Mouse (Mus musculus) right cerebral cortex, adult 2 months (tissue): ENCODE data around the gene Colgalt2.

Source experiments
- DNase-seq, 2 experiments: peaks; one replicate each; pipeline ENCODE4 v3.0.0; 2021 to 2022; ENCODE audit warnings: low spot score in 2 of 2

Gene Colgalt2

DNA sequence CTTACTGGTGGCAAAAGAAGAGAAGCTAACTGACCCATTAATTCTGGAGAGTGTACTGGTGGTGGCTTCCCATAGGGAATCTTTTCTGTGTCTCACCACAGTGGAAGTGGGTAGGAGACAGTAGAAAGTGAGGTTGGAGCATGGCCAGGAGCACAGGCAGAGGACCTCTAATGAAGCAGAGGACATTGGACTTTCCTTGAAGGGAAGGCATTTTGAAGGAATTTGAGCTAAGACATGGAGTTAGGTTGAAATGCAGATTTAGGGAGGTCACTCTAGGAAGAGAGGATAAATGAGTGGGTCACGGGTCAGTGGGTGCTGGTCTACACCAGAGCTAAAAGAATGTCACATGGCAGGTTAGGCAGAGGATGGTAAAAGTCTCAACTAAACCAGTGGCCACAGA is 91.2 kb downstream of the Colgalt2 start:
- no peak for DNase-seq

- no peak for DNase-seq
These were observed 92.6 kb downstream of the Colgalt2 start for GRCm38 (mm10) chr1:152492258-152492657.

GRCm38 (mm10) chr1:152496831-152497230 is 97.2 kb downstream of the Colgalt2 start:
- DNase-seq = no peak

DNA sequence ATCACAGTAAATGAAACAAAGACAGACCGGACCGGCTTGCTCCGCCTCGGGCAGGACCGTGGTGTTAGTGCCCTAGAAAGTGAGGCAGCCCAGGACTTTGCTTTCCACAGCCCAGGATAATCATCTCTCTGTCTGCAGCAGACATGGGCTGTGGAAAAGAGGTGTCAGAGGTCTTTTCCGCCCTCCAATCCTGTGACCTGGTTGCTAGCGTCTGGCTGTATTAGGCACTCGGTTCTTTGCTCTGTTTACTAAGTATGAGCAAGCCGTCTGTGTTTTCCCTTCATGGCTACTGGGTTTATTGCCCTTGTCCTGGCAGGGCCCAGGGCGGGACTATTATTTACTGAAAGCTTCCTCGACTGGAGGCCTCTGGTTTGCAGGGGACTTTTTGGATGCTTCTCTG is 98.0 kb downstream of the Colgalt2 start:
- no peak for DNase-seq

GRCm38 (mm10) chr1:152499802-152500201 is 100.2 kb downstream of the Colgalt2 start:
- no peak for DNase-seq

GRCm38 (mm10) chr1:152506175-152506574 is 106.5 kb downstream of the Colgalt2 start:
- DNase-seq = no peak

- no peak for DNase-seq
These were observed 107.1 kb downstream of the Colgalt2 start for GRCm38 (mm10) chr1:152506726-152507125.

- DNase-seq = no peak
These were observed 109.0 kb downstream of the Colgalt2 start for GRCm38 (mm10) chr1:152508481-152509220.

DNA sequence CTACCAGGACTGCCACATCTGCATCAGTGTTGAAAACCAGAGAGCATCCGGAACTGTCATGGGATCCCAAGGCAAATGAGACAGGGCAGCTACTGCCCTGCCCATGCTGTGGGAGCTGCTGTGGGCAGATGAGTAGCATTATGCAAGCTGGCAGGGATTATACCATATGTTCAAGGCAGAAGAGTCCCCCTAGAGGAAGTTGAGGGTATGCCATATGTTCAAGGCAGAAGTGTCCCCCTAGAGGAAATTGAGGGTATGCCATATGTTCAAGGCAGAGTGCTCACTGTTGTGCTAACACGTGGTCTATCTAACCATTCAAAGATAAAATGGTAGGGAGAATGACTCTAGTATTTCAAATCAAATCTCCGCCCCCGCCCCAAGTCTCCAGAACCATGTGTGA is 111.6 kb downstream of the Colgalt2 start:
- DNase-seq = no peak

- no peak for DNase-seq
These were observed 114.6 kb downstream of the Colgalt2 start for GRCm38 (mm10) chr1:152514256-152514655.

- DNase-seq = no peak
These were observed 117.5 kb downstream of the Colgalt2 start for GRCm38 (mm10) chr1:152517057-152517570.

DNA sequence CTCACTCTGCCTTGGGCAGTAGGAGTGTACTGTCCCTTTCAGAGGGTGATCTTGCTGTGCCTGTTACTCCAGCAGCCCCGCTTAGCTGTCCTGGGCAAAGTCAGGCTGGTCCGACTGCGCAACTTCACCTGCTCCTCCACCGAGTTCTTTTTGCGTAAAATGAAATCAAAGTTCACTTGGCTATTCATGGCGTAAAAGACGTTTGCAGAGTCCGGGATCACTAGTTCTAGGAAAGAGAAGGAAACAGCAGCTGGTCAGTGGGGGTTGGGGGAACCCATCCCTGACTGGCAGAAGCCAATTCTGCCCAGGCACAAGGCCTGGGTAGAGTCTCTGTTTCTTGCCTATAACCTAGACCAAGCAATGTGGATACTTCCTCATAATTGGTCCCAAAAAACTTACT is 119.3 kb downstream of the Colgalt2 start:
- no peak for DNase-seq

DNA sequence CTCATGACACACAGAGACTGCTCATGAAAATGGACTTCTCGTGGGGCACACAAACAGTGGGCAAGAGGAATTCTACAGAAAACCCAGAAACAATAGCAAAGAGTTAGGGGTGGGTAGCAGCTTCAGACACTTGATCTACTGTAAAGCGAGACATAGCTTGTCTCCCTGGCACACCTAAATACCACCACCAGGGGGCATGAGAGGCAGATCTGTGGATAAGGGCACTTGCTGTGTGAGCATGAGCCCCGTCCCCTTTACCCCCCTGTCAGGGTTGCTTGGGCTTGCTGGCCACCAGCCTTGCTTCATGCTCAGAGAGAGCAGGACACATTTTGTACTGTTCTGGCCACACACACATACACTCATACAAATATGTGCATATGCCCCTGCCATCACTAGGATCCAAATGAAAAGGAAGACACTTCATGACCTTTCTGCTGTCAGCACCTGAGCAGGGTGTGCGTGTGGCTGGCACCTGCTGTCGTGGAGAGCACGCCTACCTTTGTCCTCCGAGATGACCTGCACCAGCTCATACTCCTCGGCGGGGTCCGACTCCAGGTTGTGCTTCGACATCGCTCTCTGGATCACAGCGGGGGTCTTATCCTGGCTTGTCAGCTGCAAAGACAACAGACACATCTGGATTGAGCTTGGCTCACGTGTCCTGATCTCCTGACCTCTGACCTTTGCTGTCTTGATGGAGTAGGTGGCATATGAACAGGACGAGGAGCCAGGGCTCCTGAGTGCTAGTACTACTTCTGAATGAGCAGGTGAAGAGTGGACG is 121.4 kb downstream of the Colgalt2 start:
- DNase-seq = peak; percentile 66 to 70

GRCm38 (mm10) chr1:152522226-152522625 is 122.6 kb downstream of the Colgalt2 start:
- DNase-seq = peak; percentile 75 to 83

- DNase-seq = no peak
These were observed 123.7 kb downstream of the Colgalt2 start for GRCm38 (mm10) chr1:152523292-152523691.

GRCm38 (mm10) chr1:152524098-152524892 is 124.7 kb downstream of the Colgalt2 start:
- peak; percentile 79 to 83 for DNase-seq

GRCm38 (mm10) chr1:152524987-152525648 is 125.5 kb downstream of the Colgalt2 start:
- peak; percentile 82 to 88 for DNase-seq

GRCm38 (mm10) chr1:152526154-152526553 is 126.5 kb downstream of the Colgalt2 start:
- no peak for DNase-seq

DNA sequence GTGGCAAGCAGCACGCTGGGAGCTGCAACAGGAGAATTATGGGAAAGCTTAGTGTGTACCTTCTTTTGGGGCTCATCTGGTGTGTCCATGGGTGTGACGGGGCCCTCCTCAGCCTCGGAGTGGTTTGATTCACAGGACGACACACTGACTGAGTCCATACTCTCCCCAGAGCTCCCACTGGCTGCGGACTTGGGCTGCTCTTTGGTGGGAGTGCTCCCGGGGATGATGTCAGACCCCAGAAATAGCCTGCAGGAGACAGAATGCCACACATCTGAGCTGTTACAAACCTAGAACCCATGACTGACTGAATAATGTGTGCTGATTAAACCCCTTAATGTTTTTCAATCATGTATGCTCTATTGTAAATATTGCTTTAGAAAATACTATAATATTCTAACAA is 128.6 kb downstream of the Colgalt2 start:
- no peak for DNase-seq

DNA sequence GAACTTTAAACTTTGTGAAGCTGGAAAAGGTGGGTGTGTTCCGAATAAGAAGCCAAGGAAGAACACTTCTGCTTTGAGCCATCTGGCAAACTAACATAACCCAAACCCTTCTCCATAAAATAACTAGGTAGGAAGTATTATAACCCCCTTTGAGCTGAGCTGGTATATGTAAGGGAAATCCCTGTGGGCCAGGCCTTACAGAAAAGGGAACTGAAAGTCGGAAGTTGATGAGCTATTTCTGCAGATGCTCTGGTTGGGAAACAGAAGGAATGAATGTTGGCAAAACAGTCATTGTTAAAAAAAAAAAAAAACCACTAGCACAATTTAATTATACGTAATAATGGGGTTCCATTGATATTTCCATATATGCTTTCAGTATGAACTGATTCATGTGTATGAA is 129.1 kb downstream of the Colgalt2 start:
- DNase-seq = no peak

DNA sequence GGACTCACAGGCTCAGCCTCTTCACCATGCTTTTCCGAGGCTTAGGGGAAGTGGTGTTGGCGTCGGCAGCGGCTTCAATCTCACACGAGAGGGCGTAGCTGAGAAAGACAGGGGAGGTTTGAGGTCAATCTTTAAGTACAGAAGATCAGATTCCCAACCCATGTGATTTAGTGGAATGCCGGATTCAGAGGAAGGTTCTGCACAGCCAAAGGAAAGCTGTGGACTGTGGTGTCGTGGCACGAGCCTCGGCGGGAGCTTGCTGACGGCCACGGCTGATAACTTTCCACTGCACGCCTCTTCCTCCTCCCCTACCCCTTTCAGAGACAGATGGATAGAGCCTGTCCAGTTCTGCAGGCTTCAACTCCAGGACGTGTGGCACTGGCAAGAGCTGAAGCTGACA is 131.9 kb downstream of the Colgalt2 start:
- DNase-seq = no peak

DNA sequence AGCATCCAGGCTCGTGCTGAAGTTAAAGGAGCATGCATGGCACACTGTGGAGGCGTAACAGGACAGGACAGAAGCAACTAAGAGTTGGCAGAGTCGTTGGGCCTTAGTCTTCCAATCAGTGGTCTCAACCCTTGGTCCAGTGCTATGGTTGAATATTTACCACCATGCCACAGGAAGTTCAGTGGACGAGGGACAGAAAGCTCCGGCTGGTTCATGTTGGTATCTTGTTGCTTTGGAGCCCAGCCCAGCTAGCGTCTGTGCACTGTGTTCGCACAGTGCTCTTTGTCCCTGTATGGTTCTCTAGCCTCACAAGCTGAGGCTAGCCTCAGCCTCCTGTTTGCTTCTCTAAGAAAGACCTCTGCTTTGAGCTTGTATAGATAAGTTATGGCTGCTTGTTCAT is 134.9 kb downstream of the Colgalt2 start:
- DNase-seq = no peak
